In genomic region chr11:87852690-87853596, GRCm38 (mm10) we compare ENCODE assay signal across 8 mouse cellular contexts. TPM values are rescaled to one million over a fixed set of nuclear protein-coding genes. Genes with fewer than 3 reads are reported as not detected.
A peak's percentile ranks its signal among the peaks of the same experiment; 100 is the strongest.
DNase-seq lines count a peak whose midpoint lies in the region; ATAC-seq lines count a peak whose summit lies in the region.

TSS of gene Mks1 (plus strand) at chr11:87853215.

- ATAC-seq in hindbrain, embryonic 15.5 days (ENCODE audit: low FRiP score, low read depth) = peak; percentile 94

- peak within 1 kb of the TSS; percentile 55 for H3K4me3 ChIP-seq in hindbrain, embryonic 15.5 days

- peak; percentile 94 for DNase-seq in R1 (ENCODE audit: low read depth, low spot score)
- DNase-seq in cerebellum, postnatal 25 days = peak; percentile 92 to 95
- peak; percentile 93 to 94 for DNase-seq in frontal cortex, postnatal 36 days (ENCODE audit: low spot score in 2 of 2)
- peak; percentile 83 for DNase-seq in left cerebral cortex, adult 11 months (ENCODE audit: low spot score)
- DNase-seq in lung, postnatal 4 days = peak; percentile 92 to 93
- DNase-seq in retina, postnatal 7 days (ENCODE audit: low read depth, low spot score) = peak; percentile 87
- peak; percentile 76 for DNase-seq in urinary bladder, adult 2 months (ENCODE audit: low spot score)

- H3K27ac ChIP-seq in hindbrain, embryonic 15.5 days (replicated peaks) = peak within 1 kb of the TSS; percentile 77

- H3K9me3 ChIP-seq in hindbrain, embryonic 15.5 days = no peaks in the 10 kb centered on the region

- no peaks in the 10 kb centered on the region for H3K27me3 ChIP-seq in hindbrain, embryonic 15.5 days

- H3K4me1 ChIP-seq in hindbrain, embryonic 15.5 days (replicated peaks) = peaks cover 11% of the 10 kb centered on the region

- H3K4me2 ChIP-seq in hindbrain, embryonic 15.5 days = peak within 1 kb of the TSS; percentile 81

- peak within 1 kb of the TSS; percentile 53 for H3K9ac ChIP-seq in hindbrain, embryonic 15.5 days

- no peaks in the 10 kb centered on the region for H3K36me3 ChIP-seq in hindbrain, embryonic 15.5 days

- WGBS in hindbrain, embryonic 15.5 days = 5% methylated on average over 40 of the region's 40 CpGs

RNA-seq across cellular contexts. Expression of gene Mks1, which starts in this region (rescaled TPM):
- 10.5 and 12.3 TPM in 2 replicates for polyA plus RNA-seq in hindbrain, embryonic 15.5 days (2015; fragmentation: Nextera tagmentation; extraction: Ambion mirVana)
- polyA plus RNA-seq in urinary bladder, adult 2 months (2012; rRNA removed) = 14.6 and 19.2 TPM in 2 replicates

Comparison
In these comparisons a context has a peak if more than half of its experiments do, and no peak if none do; other contexts are left out.
1. Peak in every context shown above with its lines: DNase-seq, ATAC-seq, H3K4me3 ChIP-seq and H3K27ac ChIP-seq.